Mouse (Mus musculus) limb, embryonic 11.5 days (tissue): ENCODE data around the gene Kirrel3. TPM values are rescaled to one million over a fixed set of nuclear protein-coding genes. Genes with fewer than 3 reads are reported as not detected.

Experiments
- ATAC-seq: fragments of 200-750 bp; cut with Nextera tagmentation; 2 replicates; pipeline ENCODE4 v1.8.0; 2017; ENCODE audit warnings: low read depth; ENCODE audit not compliant: insufficient number of reproducible peaks, low FRiP score, low TSS enrichment
- DNase-seq: peaks from one replicate; pipeline ENCODE4 v3.0.0-alpha.2; 2015; ENCODE audit warnings: low spot score
- H3K27ac ChIP-seq: fragments of 300-500 bp; sonication (generic); replicated peaks from 2 replicates; pipeline ENCODE4 v1.5.1; 2014; ENCODE audit warnings: low read depth, mild to moderate bottlenecking, low read length
- H3K27me3 ChIP-seq: fragments of 300-500 bp; sonication (generic); 2 replicates; pipeline ENCODE4 v1.6.1; 2014; ENCODE audit warnings: mild to moderate bottlenecking, low read length, mixed read lengths; ENCODE audit not compliant: control insufficient read depth, insufficient read depth
- H3K36me3 ChIP-seq: fragments of 300-500 bp; sonication (generic); 2 replicates; pipeline ENCODE4 v1.6.1; 2014; ENCODE audit warnings: mild to moderate bottlenecking, low read length, moderate library complexity, mixed read lengths; ENCODE audit not compliant: control insufficient read depth, insufficient read depth
- H3K4me1 ChIP-seq: fragments of 300-500 bp; sonication (generic); 2 replicates; pipeline ENCODE4 v1.6.1; 2014; ENCODE audit warnings: low read length, mixed read lengths; ENCODE audit not compliant: control insufficient read depth, insufficient read depth
- H3K4me2 ChIP-seq: fragments of 300-500 bp; sonication (generic); 2 replicates; pipeline ENCODE4 v1.6.1; 2014; ENCODE audit warnings: low read depth, mild to moderate bottlenecking, moderate library complexity; ENCODE audit not compliant: severe bottlenecking
- H3K4me3 ChIP-seq: fragments of 300-500 bp; sonication (generic); 2 replicates; pipeline ENCODE4 v1.5.1; 2014; ENCODE audit warnings: low read depth, low read length
- H3K9ac ChIP-seq: fragments of 300-500 bp; sonication (generic); 2 replicates; pipeline ENCODE4 v1.6.1; 2014; ENCODE audit warnings: mild to moderate bottlenecking, low read length
- H3K9me3 ChIP-seq: fragments of 300-500 bp; sonication (generic); 2 replicates; pipeline ENCODE4 v1.6.1; 2016; ENCODE audit warnings: low read length; ENCODE audit not compliant: control insufficient read depth
- WGBS: fragments of 180-500 bp; shearing (Covaris S2); extraction: QIAGEN DNeasy Blood & Tissue Kit; methylation state at CpG from one replicate; pipeline ENCODE4 v1.1.7; 2014; 5-methylcytosine and 5-hydroxymethylcytosine counted together
- polyA plus RNA-seq: library from polyadenylated mRNA; unstranded; fragments of >200 nt; fragmentation: Nextera tagmentation; extraction: Ambion mirVana; gene quantifications from 2 replicates; pipeline ENCODE4 v1.2.1, GENCODE M21; 2014

Gene Kirrel3
- polyA plus RNA-seq, 1 experiment from 2014 or later, result 2.6 TPM

DNA sequence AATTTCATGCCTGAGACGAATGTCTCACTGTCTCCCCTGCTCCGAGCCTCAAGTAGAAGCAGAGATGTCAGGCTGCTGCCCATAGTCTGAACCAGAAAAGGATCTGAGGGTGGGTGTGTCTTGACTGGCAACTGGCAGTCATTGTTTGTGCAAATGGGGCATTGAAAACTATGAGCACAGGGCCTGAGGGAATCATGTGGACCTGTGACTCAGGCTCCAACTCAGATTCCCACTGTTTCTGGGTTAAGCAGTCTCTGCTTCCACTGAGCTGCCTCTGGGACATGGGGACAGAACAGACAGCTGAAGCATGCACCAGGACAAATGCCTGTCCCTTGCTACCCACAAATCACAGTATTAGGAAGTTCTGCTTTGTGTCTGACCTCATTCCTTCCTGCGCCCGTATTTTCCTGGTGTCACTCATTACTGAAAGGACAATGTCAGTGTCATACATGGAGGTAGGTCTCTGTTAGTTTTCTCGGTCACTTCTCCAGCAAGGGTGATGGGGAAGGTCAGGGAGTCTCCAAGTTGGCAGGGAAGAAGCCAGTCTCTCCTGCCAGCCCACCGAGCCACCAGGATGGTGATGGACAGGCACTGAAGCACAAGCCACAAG is 484.3 kb downstream of the Kirrel3 start:
- ATAC-seq (no peak), DNase-seq (no peak)
- Histone ChIP-seq H3K4me3 (no peak overlapping the region), H3K4me2 (no peak overlapping the region), H3K4me1 (peaks cover 1% of the 10 kb centered on the region; the same call in 1 of the 2 replicates), H3K36me3 (no peaks in the 10 kb centered on the region), H3K9me3 (no peaks in the 10 kb centered on the region), H3K27me3 (no peaks in the 10 kb centered on the region), H3K9ac (no peak overlapping the region), H3K27ac (no peak overlapping the region)
- WGBS, result 77% methylated on average over 6 of the region's 6 CpGs

DNA sequence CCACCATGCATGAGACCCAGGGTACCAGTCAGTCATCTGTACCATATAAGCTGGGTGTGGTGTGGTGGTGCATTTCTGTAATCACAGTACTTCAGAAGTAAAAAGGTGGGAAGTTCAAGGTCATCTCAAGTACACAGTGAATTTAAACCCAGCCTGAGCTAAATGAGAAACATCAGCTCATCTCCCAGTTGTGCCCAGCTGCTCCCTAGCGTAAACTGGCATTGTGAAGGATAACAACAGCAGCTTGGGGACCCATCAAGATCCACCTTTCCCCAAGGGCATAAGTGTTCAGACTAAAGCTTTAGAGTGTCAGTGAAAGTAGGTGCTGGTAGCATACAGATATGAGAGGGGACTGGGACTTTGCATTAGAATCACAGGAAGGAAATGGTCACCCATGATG is 488.6 kb downstream of the Kirrel3 start:
- no peak overlapping the region for H3K4me2 ChIP-seq
- H3K27ac ChIP-seq, result no peak overlapping the region
- WGBS, result 98% methylated on average over 1 of the region's 1 CpGs

DNA sequence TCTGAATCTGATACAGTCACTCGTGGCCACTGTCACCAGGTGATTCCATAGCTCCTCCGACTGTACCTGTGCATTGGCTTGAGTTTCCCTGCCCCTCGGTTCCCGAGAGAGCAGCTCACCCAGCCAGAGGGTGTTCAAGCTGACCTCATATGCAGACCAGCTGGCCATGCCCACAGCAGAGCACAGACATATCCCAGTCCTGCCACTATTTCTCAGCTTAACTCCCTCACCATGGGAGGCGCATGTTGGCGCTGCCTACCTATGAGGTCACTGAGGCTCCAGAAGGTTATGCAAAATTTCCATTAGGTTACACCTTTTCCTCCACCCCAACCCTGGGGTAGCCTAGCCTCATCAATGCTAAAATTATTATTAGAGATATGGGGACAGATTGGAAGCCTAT is 489.6 kb downstream of the Kirrel3 start:
- DNase-seq (no peak), ATAC-seq (no peak)
- WGBS, result 91% methylated on average over 6 of the region's 6 CpGs
- Histone ChIP-seq H3K4me3 (no peak overlapping the region), H3K27ac (no peak overlapping the region), H3K4me1 (no peaks in the 10 kb centered on the region; the same call in 1 of the 2 replicates), H3K9me3 (no peaks in the 10 kb centered on the region), H3K27me3 (no peaks in the 10 kb centered on the region), H3K9ac (no peak overlapping the region), H3K36me3 (no peaks in the 10 kb centered on the region), H3K4me2 (no peak overlapping the region)

More for the DNA sequence above, 488.6 kb downstream of the Kirrel3 start:
- no peaks in the 10 kb centered on the region; the same call in 1 of the 2 replicates for H3K4me1 ChIP-seq
- H3K36me3 ChIP-seq, result no peaks in the 10 kb centered on the region
- H3K27me3 ChIP-seq, result no peaks in the 10 kb centered on the region
- no peaks in the 10 kb centered on the region for H3K9me3 ChIP-seq
- H3K4me3 ChIP-seq, result no peak overlapping the region
- ATAC-seq, result no peak
- DNase-seq, result no peak
- H3K9ac ChIP-seq, result no peak overlapping the region

DNA sequence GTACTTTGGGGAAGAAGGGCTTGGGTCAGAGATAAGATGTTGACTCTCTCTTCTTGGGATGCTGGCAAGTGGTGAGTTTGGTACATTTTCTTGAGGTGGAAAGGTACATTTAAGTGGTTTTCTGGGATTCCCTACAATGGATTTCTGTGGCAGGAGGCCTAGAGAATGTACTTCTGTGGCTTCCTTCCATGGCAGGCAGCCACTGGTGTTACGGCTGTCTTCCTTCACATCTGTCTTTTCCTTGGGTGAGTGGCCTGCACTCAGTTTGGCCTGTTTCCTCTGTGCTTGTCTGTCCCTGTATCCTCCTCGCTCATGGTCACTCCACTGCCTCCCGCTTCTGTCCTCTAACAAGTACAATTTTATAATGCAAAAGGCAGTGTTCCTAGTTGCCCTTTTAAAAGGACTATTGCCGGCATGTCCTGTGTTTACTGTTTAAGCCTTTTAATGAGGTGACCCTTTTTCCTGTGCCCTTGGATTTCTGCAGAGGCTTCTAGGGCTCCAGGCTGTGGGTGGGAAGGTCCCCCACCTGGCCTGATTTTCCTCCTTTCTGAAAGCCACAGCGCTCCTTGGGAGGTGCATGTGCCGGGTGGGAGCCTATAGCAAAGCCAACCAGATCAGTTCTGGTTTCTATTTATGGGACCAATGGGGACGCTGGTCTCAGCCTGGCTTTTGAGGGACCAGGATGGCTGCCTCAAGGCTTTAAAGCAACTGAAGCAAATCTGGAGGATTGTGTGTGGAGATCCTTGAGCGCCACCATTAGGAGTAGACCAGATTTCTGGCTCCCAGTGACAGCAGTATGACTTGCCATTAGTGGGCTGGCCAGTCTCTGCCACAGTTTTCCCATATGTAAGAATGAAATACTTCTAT is 491.1 kb downstream of the Kirrel3 start:
- Histone ChIP-seq H3K9me3 (no peaks in the 10 kb centered on the region), H3K4me1 (no peaks in the 10 kb centered on the region; the same call in 1 of the 2 replicates), H3K27ac (no peak overlapping the region), H3K4me2 (no peak overlapping the region), H3K36me3 (no peaks in the 10 kb centered on the region), H3K4me3 (no peak overlapping the region), H3K9ac (no peak overlapping the region), H3K27me3 (no peaks in the 10 kb centered on the region)
- 47% methylated on average over 8 of the region's 8 CpGs for WGBS
- DNase-seq (no peak), ATAC-seq (no peak)

DNA sequence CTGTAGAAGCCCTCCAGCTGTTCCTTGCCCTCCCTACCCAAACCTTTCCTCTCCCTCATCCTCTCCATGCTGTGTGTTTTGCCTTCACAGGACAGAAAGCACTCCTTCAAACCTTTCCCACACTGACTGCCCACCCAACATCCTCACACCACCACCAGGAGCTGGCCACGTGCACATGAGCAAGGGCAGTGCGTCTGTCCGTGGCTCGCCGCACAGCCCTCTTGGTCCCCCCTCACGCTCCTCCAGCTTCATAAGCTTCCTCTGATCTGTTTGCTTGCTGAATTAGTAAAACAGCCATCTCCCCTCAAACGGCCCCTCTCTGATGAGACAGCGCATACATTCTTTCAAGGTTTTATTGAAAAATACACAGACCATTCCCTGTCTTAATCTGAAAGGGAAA is 492.0 kb downstream of the Kirrel3 start:
- no peak overlapping the region for H3K4me2 ChIP-seq
- WGBS, result 86% methylated on average over 8 of the region's 8 CpGs
- no peak overlapping the region for H3K4me3 ChIP-seq
- no peaks in the 10 kb centered on the region for H3K27me3 ChIP-seq
- no peaks in the 10 kb centered on the region for H3K9me3 ChIP-seq
- no peak overlapping the region for H3K27ac ChIP-seq
- no peak for DNase-seq
- H3K9ac ChIP-seq, result no peak overlapping the region
- H3K36me3 ChIP-seq, result no peaks in the 10 kb centered on the region
- ATAC-seq, result no peak
- no peaks in the 10 kb centered on the region; the same call in 1 of the 2 replicates for H3K4me1 ChIP-seq

DNA sequence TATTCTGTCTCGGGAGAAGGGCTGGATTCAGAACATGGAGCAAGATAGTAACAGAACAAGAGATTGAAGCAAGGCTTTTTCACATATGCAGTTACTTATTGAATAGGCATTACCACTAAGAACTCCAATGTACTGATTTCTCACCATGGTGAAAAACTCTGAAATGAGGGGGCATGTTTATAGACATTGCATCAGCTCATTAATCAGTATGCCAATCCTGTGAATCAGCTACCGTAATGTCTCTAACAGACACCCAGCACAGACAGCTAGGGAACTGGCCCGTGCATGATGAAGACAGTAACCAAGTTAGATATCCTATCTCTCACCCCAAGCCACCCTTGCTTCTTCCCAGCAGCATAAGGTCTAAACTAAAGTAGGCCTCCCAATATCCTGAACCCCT is 492.5 kb downstream of the Kirrel3 start:
- no peak overlapping the region for H3K9ac ChIP-seq
- H3K9me3 ChIP-seq, result no peaks in the 10 kb centered on the region
- H3K4me1 ChIP-seq, result no peaks in the 10 kb centered on the region; the same call in 1 of the 2 replicates
- no peak overlapping the region for H3K27ac ChIP-seq
- H3K27me3 ChIP-seq, result no peaks in the 10 kb centered on the region
- H3K36me3 ChIP-seq, result no peaks in the 10 kb centered on the region
- no peak overlapping the region for H3K4me2 ChIP-seq
- 80% methylated on average over 3 of the region's 3 CpGs for WGBS
- DNase-seq (no peak), ATAC-seq (no peak)
- no peak overlapping the region for H3K4me3 ChIP-seq

DNA sequence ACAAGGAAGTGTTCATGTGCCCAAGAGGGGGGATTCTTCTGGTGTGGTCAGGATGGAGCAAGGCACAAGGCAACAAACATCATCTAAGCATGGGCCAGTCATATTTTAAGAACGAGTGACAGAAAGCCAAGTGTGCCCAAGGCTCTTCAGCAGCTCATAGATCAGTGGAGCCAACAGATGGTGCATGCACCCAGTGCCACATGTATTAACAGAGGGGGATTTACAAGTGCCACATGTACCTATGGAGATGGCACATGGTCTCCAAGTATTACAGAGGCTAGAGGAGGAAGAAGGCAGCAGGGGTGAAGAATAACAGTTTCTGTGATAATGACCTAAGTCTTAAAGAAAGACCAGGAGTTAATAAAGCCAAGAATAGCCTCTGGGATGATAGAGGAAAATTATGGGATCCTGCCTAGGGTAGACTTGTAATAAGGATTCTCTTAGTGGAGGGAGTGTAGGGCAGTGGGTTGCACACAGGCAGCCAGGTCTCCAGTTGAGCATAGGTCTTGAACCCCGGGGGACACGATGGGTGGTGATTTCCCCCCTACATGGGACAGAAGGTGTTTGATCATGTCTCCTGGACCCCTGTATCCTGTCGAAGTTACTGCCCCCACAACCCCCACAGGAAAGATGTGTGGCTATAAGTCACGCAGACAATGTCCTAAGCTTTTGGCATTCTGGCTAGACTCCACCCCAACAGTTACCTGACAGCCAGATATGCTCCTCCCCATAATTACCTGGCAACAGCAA is 495.0 kb downstream of the Kirrel3 start:
- 84% methylated on average over 5 of the region's 5 CpGs for WGBS

More for the DNA sequence above, 495.0 kb downstream of the Kirrel3 start:
- ATAC-seq (no peak), DNase-seq (no peak)
- no peaks in the 10 kb centered on the region for H3K27me3 ChIP-seq
- H3K4me1 ChIP-seq, result no peaks in the 10 kb centered on the region; the same call in 1 of the 2 replicates
- H3K4me2 ChIP-seq, result no peak overlapping the region
- H3K27ac ChIP-seq, result no peak overlapping the region
- H3K9ac ChIP-seq, result no peak overlapping the region
- H3K36me3 ChIP-seq, result no peaks in the 10 kb centered on the region
- no peaks in the 10 kb centered on the region for H3K9me3 ChIP-seq
- H3K4me3 ChIP-seq, result no peak overlapping the region
